Comparison of ENCODE assay signal across 9 mouse cellular contexts in the genomic region with DNA sequence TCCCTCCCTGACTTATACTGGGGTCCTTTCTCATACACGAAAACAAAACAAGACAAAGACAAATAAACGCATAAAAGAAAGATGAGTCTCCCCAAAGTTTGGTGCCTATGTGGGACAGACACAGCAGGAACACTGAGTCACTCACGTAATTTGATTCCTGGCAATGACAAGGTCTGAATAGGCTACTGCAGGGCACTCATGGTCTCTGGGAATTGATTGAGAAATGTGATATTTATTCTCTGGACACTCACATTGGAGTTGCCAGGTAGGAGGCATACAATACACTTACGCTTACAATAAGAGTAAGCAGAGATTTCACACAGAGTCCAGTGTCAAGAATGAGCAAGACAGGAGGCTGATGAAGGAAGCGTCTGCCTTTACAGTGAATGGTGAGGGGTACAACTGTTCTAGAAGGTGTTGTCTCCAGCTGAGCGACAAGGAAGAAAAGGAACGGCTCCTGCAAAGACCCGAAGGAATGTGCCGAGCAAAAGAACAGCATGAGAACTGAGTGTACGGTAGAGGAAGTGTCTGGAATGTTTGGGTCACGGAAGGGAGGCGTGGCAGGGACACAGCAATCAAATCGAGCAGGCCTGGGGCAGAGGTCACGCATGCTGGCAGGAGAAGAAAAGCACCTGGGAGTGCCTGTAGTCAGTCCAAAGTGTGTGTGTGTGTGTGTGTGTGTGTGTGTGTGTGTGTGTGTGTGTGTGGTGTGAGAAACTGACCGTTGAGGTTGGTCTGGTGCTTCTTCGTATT. TPM values are rescaled to one million over a fixed set of nuclear protein-coding genes. Genes with fewer than 3 reads are reported as not detected.
A peak's percentile ranks its signal among the peaks of the same experiment; 100 is the strongest.
DNase-seq lines count a peak whose midpoint lies in the region; ATAC-seq lines count a peak whose summit lies in the region.
"Had no signal": no experiment of that assay in that cellular context is flagged by ENCODE, and none has a peak within 500 bp of the region (broad histone marks: within the 10 kb centered on the region; RNA-seq: fewer than 3 reads in every experiment).

No protein-coding gene starts in this region.

- H3K4me2 ChIP-seq in liver, embryonic 11.5 days, result no peak overlapping the region
- no peak overlapping the region for H3K4me2 ChIP-seq in liver, embryonic 16.5 days (ENCODE audit: low read depth, low read length)
- H3K4me2 ChIP-seq in midbrain, embryonic 15.5 days, result no peak overlapping the region
- H3K4me2 ChIP-seq: heart, embryonic 13.5 days had no signal

- no peaks in the 10 kb centered on the region for H3K36me3 ChIP-seq in liver, embryonic 11.5 days (ENCODE audit: control insufficient read depth, insufficient read depth, low read length)
- no peaks in the 10 kb centered on the region for H3K36me3 ChIP-seq in liver, embryonic 16.5 days (ENCODE audit: control insufficient read depth, insufficient read depth)
- H3K36me3 ChIP-seq in midbrain, embryonic 15.5 days (replicated peaks), result no peaks in the 10 kb centered on the region
- H3K36me3 ChIP-seq: heart, embryonic 13.5 days had no signal

- no peak for ATAC-seq in liver, embryonic 11.5 days (replicated peaks; ENCODE audit: low FRiP score)
- peak; percentile 86 for ATAC-seq in liver, embryonic 16.5 days (ENCODE audit: low read depth)
- no peak for ATAC-seq in midbrain, embryonic 15.5 days (replicated peaks)
- no peak for ATAC-seq in cerebellum, adult (ENCODE audit: insufficient number of reproducible peaks, low FRiP score, low TSS enrichment)

- 0 out of 2 replicates have a peak, but pooled peaks cover 2% of the 10 kb centered on the region for H3K4me1 ChIP-seq in liver, embryonic 11.5 days (replicated peaks; ENCODE audit: control insufficient read depth, insufficient read depth, low read length)
- no peaks in the 10 kb centered on the region for H3K4me1 ChIP-seq in liver, embryonic 16.5 days (ENCODE audit: control insufficient read depth, low read depth, low read length)
- no peaks in the 10 kb centered on the region for H3K4me1 ChIP-seq in midbrain, embryonic 15.5 days

- WGBS in liver, embryonic 11.5 days, result 64% methylated on average over 16 of the region's 16 CpGs
- WGBS in liver, embryonic 16.5 days (ENCODE audit: insufficient replicate concordance), result 47% methylated on average over 16 of the region's 16 CpGs
- WGBS in midbrain, embryonic 15.5 days, result 49% methylated on average over 16 of the region's 16 CpGs

- H3K4me3 ChIP-seq in liver, embryonic 11.5 days (ENCODE audit: low read depth, low read length), result no peak overlapping the region
- H3K4me3 ChIP-seq in liver, embryonic 16.5 days (ENCODE audit: low read depth, low read length), result no peak overlapping the region
- no peak overlapping the region for H3K4me3 ChIP-seq in midbrain, embryonic 15.5 days
- H3K4me3 ChIP-seq: heart, embryonic 13.5 days had no signal

- DNase-seq in liver, result peak; percentile 39
- DNase-seq in liver, embryonic 11.5 days (ENCODE audit: low spot score), result no peak
- peak; percentile 28 to 36 for DNase-seq in heart, postnatal 14 days
- peak; percentile 38 for DNase-seq in urinary bladder, adult 2 months (ENCODE audit: low spot score)
- no peak for DNase-seq in layer of hippocampus, adult 11-12 months (ENCODE audit: low spot score)

- H3K9me3 ChIP-seq in liver, embryonic 11.5 days (ENCODE audit: control insufficient read depth, low read length), result no peaks in the 10 kb centered on the region
- no peaks in the 10 kb centered on the region for H3K9me3 ChIP-seq in liver, embryonic 16.5 days (replicated peaks; ENCODE audit: control insufficient read depth, low read length)
- H3K9me3 ChIP-seq in midbrain, embryonic 15.5 days, result no peaks in the 10 kb centered on the region
- H3K9me3 ChIP-seq: heart, embryonic 13.5 days had no signal

- H3K27me3 ChIP-seq in liver, embryonic 11.5 days (replicated peaks; ENCODE audit: control insufficient read depth, insufficient read depth, low read length), result no peaks in the 10 kb centered on the region
- no peaks in the 10 kb centered on the region for H3K27me3 ChIP-seq in liver, embryonic 16.5 days (ENCODE audit: control insufficient read depth, insufficient read depth, low read depth, low read length)
- H3K27me3 ChIP-seq in midbrain, embryonic 15.5 days (replicated peaks), result no peaks in the 10 kb centered on the region
- H3K27me3 ChIP-seq: heart, embryonic 13.5 days had no signal

- no peak overlapping the region for H3K9ac ChIP-seq in liver, embryonic 11.5 days (ENCODE audit: low read depth, low read length)
- no peak overlapping the region for H3K9ac ChIP-seq in liver, embryonic 16.5 days (ENCODE audit: low read depth, low read length)
- H3K9ac ChIP-seq in midbrain, embryonic 15.5 days, result no peak overlapping the region
- H3K9ac ChIP-seq: heart, embryonic 13.5 days had no signal

- no peak overlapping the region for H3K27ac ChIP-seq in liver, embryonic 11.5 days (ENCODE audit: low read depth, low read length)
- H3K27ac ChIP-seq in liver, embryonic 16.5 days (ENCODE audit: low read length), result 0 out of 2 replicates have a peak overlapping the region, but pooled peaks have one; percentile 4
- no peak overlapping the region for H3K27ac ChIP-seq in midbrain, embryonic 15.5 days
- H3K27ac ChIP-seq: heart, embryonic 13.5 days had no signal

- intact Hi-C loops in heart, postnatal 14 days (cut with DNase I), result no loop called here

RNA-seq across cellular contexts. Expression of a gene that starts 12.5 kb away (rescaled TPM):
- 4.4 and 4.8 TPM in 2 replicates for polyA plus RNA-seq in liver, embryonic 11.5 days (2014; fragmentation: Nextera tagmentation; extraction: Ambion mirVana)
- 10 to 100 TPM; 20.9 to 23.7 TPM for total RNA-seq in heart, postnatal 14 days (2021)
- 2.4 and 2.6 TPM in 2 replicates for polyA plus RNA-seq in liver, embryonic 16.5 days (2015; fragmentation: Nextera tagmentation; extraction: Ambion mirVana)
- polyA plus RNA-seq in urinary bladder, adult 2 months (2012; rRNA removed), result 26.2 and 30.0 TPM in 2 replicates
- polyA plus RNA-seq in midbrain, embryonic 15.5 days (2015; fragmentation: Nextera tagmentation; extraction: Ambion mirVana), result 10.6 and 11.3 TPM in 2 replicates

RNA-seq across cellular contexts. Expression of a gene that starts 44.9 kb away (rescaled TPM):
- 0.51 TPM in 1 of 2 replicates, not detected in the other for polyA plus RNA-seq in liver, embryonic 11.5 days (2014; fragmentation: Nextera tagmentation; extraction: Ambion mirVana)
- total RNA-seq in heart, postnatal 14 days (2021), result 1 to 10 TPM; 2.0 to 3.6 TPM
- polyA plus RNA-seq in liver, embryonic 16.5 days (2015; fragmentation: Nextera tagmentation; extraction: Ambion mirVana), result 0.08 and 0.44 TPM in 2 replicates
- 16.5 and 17.0 TPM in 2 replicates for polyA plus RNA-seq in urinary bladder, adult 2 months (2012; rRNA removed)
- 0.26 and 0.27 TPM in 2 replicates for polyA plus RNA-seq in midbrain, embryonic 15.5 days (2015; fragmentation: Nextera tagmentation; extraction: Ambion mirVana)

Comparison
In these comparisons a context has a peak if more than half of its experiments do, and no peak if none do; other contexts are left out.
1. DNase-seq: peak in liver (single experiment), heart, postnatal 14 days (2 of 2) and urinary bladder, adult 2 months (single experiment); none in liver, embryonic 11.5 days (single experiment) and layer of hippocampus, adult 11-12 months (single experiment).
2. RNA of a gene that starts 44.9 kb away (polyA plus RNA-seq): 16.5 to 17.0 TPM in urinary bladder, adult 2 months; 0.51 TPM in liver, embryonic 11.5 days, 0.08 to 0.44 TPM in liver, embryonic 16.5 days and 0.26 to 0.27 TPM in midbrain, embryonic 15.5 days; every median in the first group is over 10 times any median in the second.